Mouse (Mus musculus): ENCODE results near the gene Ptprm. TPM values are rescaled to one million over a fixed set of nuclear protein-coding genes. Genes with fewer than 3 reads are reported as not detected.

Gene Ptprm
- polyA plus RNA-seq, 1 experiment from 2014 or later = 12.6 TPM

- H3K27me3 ChIP-seq (ENCODE audit: insufficient read depth, poor library complexity, severe bottlenecking) = peaks cover 14% of the 10 kb centered on the region; the same call in 1 of the 2 replicates
- H3K36me3 ChIP-seq = no peaks in the 10 kb centered on the region
- H3K27ac ChIP-seq = no peak overlapping the region
- no peaks in the 10 kb centered on the region for H3K4me1 ChIP-seq
- H3K9me3 ChIP-seq = no peaks in the 10 kb centered on the region
- DNase-seq (ENCODE audit: low spot score) = no peak
- H3K4me3 ChIP-seq = no peak overlapping the region
- 80% methylated on average over 7 of the region's 7 CpGs for WGBS
Observed at GRCm38 (mm10) chr17:67358541-67358940, 4.3 kb upstream of the Ptprm start.

GRCm38 (mm10) chr17:67357191-67357590 is 2.9 kb upstream of the Ptprm start:
- peaks cover 18% of the 10 kb centered on the region; the same call in 1 of the 2 replicates for H3K27me3 ChIP-seq (ENCODE audit: insufficient read depth, poor library complexity, severe bottlenecking)
- no peaks in the 10 kb centered on the region for H3K9me3 ChIP-seq
- WGBS = 75% methylated on average over 4 of the region's 4 CpGs
- H3K4me1 ChIP-seq = peaks cover 5% of the 10 kb centered on the region; the same call in 1 of the 2 replicates
- DNase-seq (ENCODE audit: low spot score) = no peak
- no peak overlapping the region for H3K4me3 ChIP-seq
- no peak overlapping the region for H3K27ac ChIP-seq
- no peaks in the 10 kb centered on the region for H3K36me3 ChIP-seq

- Histone ChIP-seq H3K4me1 (peaks cover 5% of the 10 kb centered on the region; the same call in 1 of the 2 replicates), H3K36me3 (no peaks in the 10 kb centered on the region), H3K9me3 (no peaks in the 10 kb centered on the region), H3K27me3 (ENCODE audit: insufficient read depth, poor library complexity, severe bottlenecking) (peaks cover 19% of the 10 kb centered on the region; the same call in 1 of the 2 replicates), H3K4me3 (peak overlapping the region; percentile 76), H3K27ac (no peak overlapping the region)
- no peak for DNase-seq (ENCODE audit: low spot score)
- 37% methylated on average over 5 of the region's 5 CpGs for WGBS
Observed at GRCm38 (mm10) chr17:67355251-67355650, 994 bp upstream of the Ptprm start.

- peaks cover 19% of the 10 kb centered on the region; the same call in 1 of the 2 replicates for H3K27me3 ChIP-seq (ENCODE audit: insufficient read depth, poor library complexity, severe bottlenecking)
- peak; percentile 79 for DNase-seq (ENCODE audit: low spot score)
- H3K4me1 ChIP-seq = peaks cover 5% of the 10 kb centered on the region; the same call in 1 of the 2 replicates
- peak overlapping the region; percentile 88 for H3K27ac ChIP-seq
- H3K36me3 ChIP-seq = no peaks in the 10 kb centered on the region
- under 1% methylated on average over 68 of the region's 68 CpGs for WGBS
- H3K4me3 ChIP-seq = peak overlapping the region; percentile 76
- H3K9me3 ChIP-seq = no peaks in the 10 kb centered on the region
Observed at GRCm38 (mm10) chr17:67353796-67354450, 334 bp downstream of the Ptprm start.

GRCm38 (mm10) chr17:67352956-67353795 is 1.1 kb downstream of the Ptprm start:
- no peaks in the 10 kb centered on the region for H3K36me3 ChIP-seq
- H3K27me3 ChIP-seq (ENCODE audit: insufficient read depth, poor library complexity, severe bottlenecking) = peaks cover 19% of the 10 kb centered on the region; the same call in 1 of the 2 replicates
- peak overlapping the region; percentile 88 for H3K27ac ChIP-seq
- peak; percentile 82 for DNase-seq (ENCODE audit: low spot score)
- peak overlapping the region; percentile 76 for H3K4me3 ChIP-seq
- no peaks in the 10 kb centered on the region for H3K9me3 ChIP-seq
- peaks cover 5% of the 10 kb centered on the region; the same call in 1 of the 2 replicates for H3K4me1 ChIP-seq
- WGBS = 4% methylated on average over 50 of the region's 50 CpGs

- no peak for DNase-seq (ENCODE audit: low spot score)
- peak overlapping the region; percentile 76 for H3K4me3 ChIP-seq
- H3K9me3 ChIP-seq = no peaks in the 10 kb centered on the region
- no peak overlapping the region for H3K27ac ChIP-seq
- H3K4me1 ChIP-seq = peaks cover 5% of the 10 kb centered on the region; the same call in 1 of the 2 replicates
- no peaks in the 10 kb centered on the region for H3K36me3 ChIP-seq
- 42% methylated on average over 5 of the region's 5 CpGs for WGBS
- H3K27me3 ChIP-seq (ENCODE audit: insufficient read depth, poor library complexity, severe bottlenecking) = peaks cover 18% of the 10 kb centered on the region; the same call in 1 of the 2 replicates
Observed at GRCm38 (mm10) chr17:67351423-67351822, 2.8 kb downstream of the Ptprm start.

- DNase-seq (ENCODE audit: low spot score) = no peak
- Histone ChIP-seq H3K36me3 (no peaks in the 10 kb centered on the region), H3K27ac (no peak overlapping the region), H3K4me3 (no peak overlapping the region), H3K4me1 (peaks cover 5% of the 10 kb centered on the region; the same call in 1 of the 2 replicates), H3K9me3 (no peaks in the 10 kb centered on the region), H3K27me3 (ENCODE audit: insufficient read depth, poor library complexity, severe bottlenecking) (peaks cover 11% of the 10 kb centered on the region; the same call in 1 of the 2 replicates)
- WGBS = 68% methylated on average over 7 of the region's 7 CpGs
Observed at GRCm38 (mm10) chr17:67350536-67350935, 3.7 kb downstream of the Ptprm start.

- 90% methylated on average over 8 of the region's 8 CpGs for WGBS
- Histone ChIP-seq H3K9me3 (no peaks in the 10 kb centered on the region), H3K27me3 (ENCODE audit: insufficient read depth, poor library complexity, severe bottlenecking) (peaks cover 9% of the 10 kb centered on the region; the same call in 1 of the 2 replicates), H3K36me3 (no peaks in the 10 kb centered on the region), H3K4me3 (no peak overlapping the region), H3K4me1 (peaks cover 5% of the 10 kb centered on the region; the same call in 1 of the 2 replicates), H3K27ac (no peak overlapping the region)
- no peak for DNase-seq (ENCODE audit: low spot score)
Observed at GRCm38 (mm10) chr17:67349594-67349993, 4.7 kb downstream of the Ptprm start.

- Histone ChIP-seq H3K4me3 (no peak overlapping the region), H3K36me3 (no peaks in the 10 kb centered on the region), H3K4me1 (peaks cover 4% of the 10 kb centered on the region; the same call in 1 of the 2 replicates), H3K27me3 (ENCODE audit: insufficient read depth, poor library complexity, severe bottlenecking) (peaks cover 2% of the 10 kb centered on the region; the same call in 1 of the 2 replicates), H3K9me3 (no peaks in the 10 kb centered on the region), H3K27ac (no peak overlapping the region)
- WGBS = 76% methylated on average over 10 of the region's 10 CpGs
- DNase-seq (ENCODE audit: low spot score) = no peak
Observed at GRCm38 (mm10) chr17:67346921-67347320, 7.3 kb downstream of the Ptprm start.

- Histone ChIP-seq H3K4me1 (peaks cover 4% of the 10 kb centered on the region; the same call in 1 of the 2 replicates), H3K27me3 (ENCODE audit: insufficient read depth, poor library complexity, severe bottlenecking) (no peaks in the 10 kb centered on the region), H3K9me3 (no peaks in the 10 kb centered on the region), H3K4me3 (no peak overlapping the region), H3K27ac (no peak overlapping the region), H3K36me3 (no peaks in the 10 kb centered on the region)
- WGBS = 84% methylated on average over 8 of the region's 8 CpGs
- no peak for DNase-seq (ENCODE audit: low spot score)
Observed at GRCm38 (mm10) chr17:67345157-67345556, 9.1 kb downstream of the Ptprm start.

- Histone ChIP-seq H3K9me3 (no peaks in the 10 kb centered on the region), H3K4me3 (no peak overlapping the region), H3K4me1 (peaks cover 4% of the 10 kb centered on the region; the same call in 1 of the 2 replicates), H3K27ac (no peak overlapping the region), H3K36me3 (no peaks in the 10 kb centered on the region), H3K27me3 (ENCODE audit: insufficient read depth, poor library complexity, severe bottlenecking) (no peaks in the 10 kb centered on the region)
- DNase-seq (ENCODE audit: low spot score) = no peak
- 71% methylated on average over 2 of the region's 2 CpGs for WGBS
Observed at GRCm38 (mm10) chr17:67343471-67343870, 10.8 kb downstream of the Ptprm start.

GRCm38 (mm10) chr17:67343006-67343405 is 11.3 kb downstream of the Ptprm start:
- no peaks in the 10 kb centered on the region for H3K36me3 ChIP-seq
- no peak overlapping the region for H3K4me3 ChIP-seq
- no peaks in the 10 kb centered on the region for H3K9me3 ChIP-seq
- H3K27me3 ChIP-seq (ENCODE audit: insufficient read depth, poor library complexity, severe bottlenecking) = no peaks in the 10 kb centered on the region
- 52% methylated on average over 6 of the region's 6 CpGs for WGBS
- no peak for DNase-seq (ENCODE audit: low spot score)
- peaks cover 4% of the 10 kb centered on the region; the same call in 1 of the 2 replicates for H3K4me1 ChIP-seq
- no peak overlapping the region for H3K27ac ChIP-seq

- no peak for DNase-seq (ENCODE audit: low spot score)
- peaks cover 4% of the 10 kb centered on the region; the same call in 1 of the 2 replicates for H3K4me1 ChIP-seq
- no peaks in the 10 kb centered on the region for H3K36me3 ChIP-seq
- no peaks in the 10 kb centered on the region for H3K9me3 ChIP-seq
- WGBS = 80% methylated on average over 6 of the region's 6 CpGs
- H3K4me3 ChIP-seq = no peak overlapping the region
- no peaks in the 10 kb centered on the region for H3K27me3 ChIP-seq (ENCODE audit: insufficient read depth, poor library complexity, severe bottlenecking)
- no peak overlapping the region for H3K27ac ChIP-seq
Observed at GRCm38 (mm10) chr17:67340362-67340761, 13.9 kb downstream of the Ptprm start.
